Mouse (Mus musculus) adrenal gland, postnatal 25 days (tissue): ENCODE measurements at regions not wholly inside any gene's neighbourhood (a gene's known extent, or its start where the extent isn't known, plus 50 kb on each side); places are given as distances from the start of the nearest gene placed in this dataset.

ENCODE experiments used
- DNase-seq: peaks from one replicate; pipeline ENCODE4 v3.0.0; 2021; ENCODE audit warnings: mixed read lengths

- DNase-seq = peak; percentile 51
Observed at GRCm38 (mm10) chr10:67729271-67729670, 180.5 kb upstream of the Ado start.

GRCm38 (mm10) chr10:67727580-67727979, 178.8 kb upstream of the Ado start:
- no peak for DNase-seq

DNA sequence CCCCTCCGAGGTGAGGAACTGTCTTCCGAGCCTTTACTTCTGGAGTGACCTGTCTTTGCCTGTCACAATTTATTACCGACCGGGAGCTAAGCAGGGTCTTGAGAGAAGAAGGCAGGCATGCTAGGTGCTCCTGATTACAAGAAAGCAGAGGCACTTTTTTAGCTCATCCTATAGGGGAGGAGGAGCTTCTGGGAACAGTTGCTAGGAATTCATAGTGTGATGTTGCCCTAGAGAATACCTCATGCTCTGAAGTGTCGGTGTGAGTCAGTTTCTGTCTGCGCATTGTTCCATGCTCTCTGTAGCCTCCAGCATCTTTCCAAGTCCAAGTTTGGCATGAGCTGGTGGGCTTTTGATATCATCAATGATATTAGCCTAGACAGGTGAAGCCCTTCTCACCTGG, 178.0 kb upstream of the Ado start:
- no peak for DNase-seq

- no peak for DNase-seq
Observed at GRCm38 (mm10) chr10:67726351-67726750, 177.6 kb upstream of the Ado start.

- DNase-seq = no peak
Observed at GRCm38 (mm10) chr10:67721787-67722186, 173.0 kb upstream of the Ado start.

GRCm38 (mm10) chr10:67717506-67717905, 168.8 kb upstream of the Ado start:
- no peak for DNase-seq

GRCm38 (mm10) chr10:67715046-67715445, 166.3 kb upstream of the Ado start:
- DNase-seq = no peak

DNA sequence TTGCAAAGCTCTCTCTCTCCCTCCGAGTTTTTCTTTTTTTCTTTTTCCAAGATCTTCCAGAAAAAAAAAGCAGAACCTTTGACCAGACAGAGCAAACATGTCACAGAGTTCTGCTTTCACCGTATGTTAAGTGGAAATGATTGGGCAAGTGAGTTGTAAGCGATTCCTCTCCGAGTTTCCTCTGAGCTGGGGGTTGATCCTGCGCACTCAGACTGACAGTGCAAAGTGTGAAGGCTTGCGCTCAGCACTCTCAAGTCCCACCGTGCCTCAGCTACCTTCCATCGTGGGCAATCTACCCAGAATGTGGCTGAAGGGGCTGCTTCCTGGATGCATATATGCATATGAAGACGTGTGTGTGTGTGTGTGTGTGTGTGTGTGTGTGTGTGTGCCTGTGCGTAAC, 164.3 kb upstream of the Ado start:
- no peak for DNase-seq

GRCm38 (mm10) chr10:67712665-67713064, 163.9 kb upstream of the Ado start:
- DNase-seq = peak; percentile 8

DNA sequence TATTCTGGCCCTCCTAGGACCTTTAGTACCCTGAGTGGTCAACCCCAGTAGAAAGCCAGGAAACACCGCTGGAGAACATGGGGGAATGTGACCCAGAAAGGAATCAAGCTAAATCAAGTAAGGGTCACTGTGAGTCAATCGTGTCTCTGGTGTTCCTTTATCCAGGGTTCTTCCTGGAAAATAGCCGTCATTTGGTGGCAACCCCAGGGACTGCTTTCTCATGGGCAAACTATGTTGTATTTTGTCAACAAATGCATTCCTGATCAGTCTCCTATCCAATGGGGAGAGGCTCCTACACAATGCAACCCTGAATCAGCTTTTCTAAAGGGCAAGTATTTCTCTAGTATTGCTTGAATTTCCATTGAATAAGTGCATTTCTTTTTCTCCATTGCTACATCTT, 163.2 kb upstream of the Ado start:
- DNase-seq = no peak

- DNase-seq = no peak
Observed at GRCm38 (mm10) chr10:67706436-67706835, 157.7 kb upstream of the Ado start.

DNA sequence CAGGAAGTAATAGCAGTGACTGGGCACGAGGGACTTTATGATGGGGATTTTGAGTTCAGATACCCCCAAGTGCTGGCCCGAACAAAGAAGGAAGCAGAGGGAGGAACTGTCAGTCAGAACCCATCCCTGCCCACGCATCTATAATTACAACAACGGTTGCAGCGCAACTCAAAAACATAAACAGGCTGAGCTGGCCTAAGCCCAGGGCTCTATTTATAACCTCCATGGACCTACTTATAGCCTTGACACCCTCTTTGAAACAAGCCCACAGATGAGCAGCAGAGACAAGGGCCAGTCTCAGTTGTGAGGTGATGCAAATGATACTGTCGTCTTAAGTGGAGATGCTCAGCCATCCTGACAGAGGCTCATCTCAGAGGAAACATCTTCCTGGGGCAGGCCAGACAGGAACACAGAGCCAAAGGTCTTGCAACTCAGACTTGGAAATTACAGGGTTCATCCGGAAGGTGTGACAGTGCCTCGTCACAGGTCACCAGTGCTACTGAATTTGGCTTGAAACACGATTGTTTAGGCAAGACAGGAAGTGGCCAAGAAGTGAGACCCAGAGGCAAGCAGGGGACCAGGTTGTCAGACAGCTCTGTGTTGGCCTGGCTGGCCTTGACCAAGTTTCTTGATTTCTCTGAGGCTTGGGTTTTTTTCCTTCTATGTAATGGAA, 154.2 kb upstream of the Ado start:
- no peak for DNase-seq

GRCm38 (mm10) chr10:67697401-67698195, 148.8 kb upstream of the Ado start:
- no peak for DNase-seq

DNA sequence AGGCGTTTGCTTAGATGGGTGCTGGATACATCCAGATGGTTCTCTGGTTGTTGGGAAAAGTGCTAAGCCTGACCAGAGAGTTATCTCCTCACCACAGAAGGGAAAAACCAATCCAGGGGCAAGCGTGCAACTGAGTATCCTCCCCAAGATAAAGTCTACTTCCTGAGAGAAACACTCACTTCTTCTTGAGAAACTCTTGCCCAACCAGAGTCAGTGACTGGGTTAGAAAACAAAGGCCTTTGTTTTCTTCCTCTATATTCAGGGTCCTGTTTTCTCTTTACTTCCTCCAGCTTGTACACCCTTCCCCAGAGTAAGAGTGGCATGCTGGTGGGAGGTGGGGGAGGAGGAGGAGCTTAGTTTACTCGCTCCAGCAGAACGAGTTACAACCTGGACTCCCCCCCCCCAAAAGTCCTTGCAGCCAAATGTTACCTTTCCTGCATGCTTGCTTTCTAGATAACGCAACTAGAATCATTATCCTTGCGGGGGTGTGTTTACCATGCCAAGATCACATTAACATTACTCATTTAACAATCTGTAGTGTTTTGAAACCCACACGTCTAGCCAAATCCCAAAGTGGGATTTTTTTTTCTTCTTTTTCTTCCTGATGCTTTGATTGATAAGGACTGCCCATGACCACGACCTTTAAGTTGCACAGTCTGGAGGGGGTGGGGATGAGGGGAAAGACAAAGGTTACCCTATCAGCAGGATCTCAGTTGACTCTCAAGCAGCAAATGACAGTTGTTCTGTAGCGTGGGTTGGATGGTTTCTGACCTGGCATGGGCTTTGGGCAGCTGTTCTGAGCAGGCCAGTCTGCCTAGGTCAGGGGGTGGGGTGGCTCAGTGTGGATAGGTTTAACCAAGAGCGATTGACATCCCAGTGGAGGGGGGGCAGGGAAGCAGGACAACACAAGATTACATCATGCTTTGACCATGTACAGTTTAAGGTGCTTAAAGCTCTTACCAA, 147.4 kb upstream of the Ado start:
- DNase-seq = no peak

DNA sequence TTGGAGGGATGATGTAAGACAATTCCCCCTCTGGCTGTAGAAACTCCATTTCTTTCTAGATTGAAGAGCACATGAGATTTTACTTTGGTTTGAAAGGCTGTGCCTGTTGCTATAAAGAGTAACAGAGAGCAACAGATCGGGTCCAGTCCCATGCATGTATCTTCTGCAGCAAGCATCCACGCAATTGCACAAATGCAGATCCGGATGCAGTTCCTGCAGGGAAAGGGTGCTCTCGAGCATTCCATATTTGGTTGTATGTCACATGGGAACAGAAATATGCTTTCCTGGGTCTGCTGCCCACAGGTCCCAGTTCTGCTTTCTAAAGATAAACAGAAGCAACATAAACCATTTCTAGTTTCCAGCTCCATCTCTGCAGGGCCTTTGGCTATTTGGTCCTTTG, 146.0 kb upstream of the Ado start:
- DNase-seq = no peak

DNA sequence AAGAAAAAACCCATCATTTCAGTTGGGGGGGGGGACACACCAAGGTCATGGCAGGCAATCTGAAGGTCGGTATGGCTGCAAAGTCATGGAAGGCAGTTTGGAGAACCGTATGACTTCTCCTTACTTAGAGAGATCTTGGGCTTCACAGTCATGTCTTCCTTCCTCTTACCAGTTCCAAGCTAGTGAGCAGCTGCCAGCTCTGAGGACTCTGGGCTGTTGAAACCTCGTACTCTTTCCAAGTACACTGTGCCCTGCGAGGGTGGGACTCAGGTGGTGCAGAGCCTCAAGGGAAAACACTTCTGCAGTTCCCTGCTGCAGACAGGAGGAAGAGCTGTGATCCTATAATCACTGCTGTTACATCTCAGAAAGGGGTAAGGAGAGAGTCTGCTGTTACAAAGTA, 144.8 kb upstream of the Ado start:
- DNase-seq = no peak

- no peak for DNase-seq
Observed at GRCm38 (mm10) chr10:67689944-67690670, 141.4 kb upstream of the Ado start.

- no peak for DNase-seq
Observed at GRCm38 (mm10) chr10:67679382-67679781, 130.6 kb upstream of the Ado start.

DNA sequence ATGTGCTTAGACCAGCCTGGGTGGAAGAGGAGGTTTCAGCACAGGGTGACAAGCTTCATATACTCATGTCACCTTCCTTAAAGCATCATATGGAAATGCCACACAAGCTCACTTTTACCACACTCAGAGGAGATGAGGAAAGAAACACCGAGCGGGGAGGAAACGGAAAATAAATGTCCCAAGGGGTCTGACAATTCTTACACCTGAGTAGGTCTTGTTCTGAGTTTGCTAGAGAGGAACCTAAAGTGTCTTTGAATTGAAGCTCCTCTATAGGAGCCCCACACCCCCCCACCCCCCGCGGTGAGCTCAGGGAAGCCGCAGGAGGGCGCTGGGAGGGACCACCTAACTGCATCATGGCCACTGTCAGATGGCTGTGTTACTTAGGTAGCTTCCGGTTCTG, 124.7 kb upstream of the Ado start:
- DNase-seq = no peak

DNA sequence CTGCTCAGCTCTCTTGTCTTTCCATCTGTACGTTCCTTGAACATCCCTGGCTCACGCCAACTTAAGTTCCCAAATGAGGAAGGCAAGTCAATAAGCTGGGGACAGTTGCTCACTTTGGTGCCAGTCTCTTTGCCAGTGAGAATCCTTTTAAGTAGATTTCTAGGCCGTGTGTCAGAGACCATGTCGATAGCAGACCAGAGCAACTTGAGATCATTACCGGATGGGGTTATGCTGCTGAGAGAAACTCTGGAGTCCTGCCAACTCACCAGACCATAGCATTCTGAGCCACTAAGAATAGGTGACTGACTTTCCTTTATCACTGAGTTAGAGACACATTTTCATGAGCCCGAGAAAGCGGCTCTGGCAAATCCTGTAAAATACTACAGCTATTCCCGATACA, 123.5 kb upstream of the Ado start:
- no peak for DNase-seq

GRCm38 (mm10) chr10:67669066-67669465, 120.3 kb upstream of the Ado start:
- no peak for DNase-seq

- DNase-seq = no peak
Observed at GRCm38 (mm10) chr10:67663028-67663427, 114.3 kb upstream of the Ado start.
